Mouse (Mus musculus): ENCODE measurements around the gene Pus10.

- no peak for TF ChIP-seq CTCF (conservative IDR thresholded peaks at IDR 0.05; ENCODE audit: low read length)
- TF ChIP-seq NANOG (IDR thresholded peaks at IDR 0.05; ENCODE audit: borderline replicate concordance, low read length) = no peak
Measured at GRCm38 (mm10) chr11:23734749-23735286, 69.3 kb downstream of the Pus10 start.
